Mouse (Mus musculus): Measurements from ENCODE around the gene Zfp575. TPM values are rescaled to one million over a fixed set of nuclear protein-coding genes. Genes with fewer than 3 reads are reported as not detected.
A peak's percentile ranks its signal among the peaks of the same experiment; 100 is the strongest.
"Not testable (repeated sequence)": the region's sequence is repeated elsewhere in the genome, so short reads cannot be mapped to it uniquely, and the experiment has no call there.

Gene Zfp575
- polyA plus RNA-seq, 1 experiment from 2014 or later, result 2.1 TPM

- Histone ChIP-seq H3K27me3 (replicated peaks; ENCODE audit: control insufficient read depth, insufficient read depth, low read length) (no peaks in the 10 kb centered on the region), H3K4me3 (ENCODE audit: low read depth, low read length) (peak overlapping the region; percentile 24), H3K4me2 (replicated peaks; ENCODE audit: low read depth) (peak overlapping the region; percentile 59), H3K9ac (ENCODE audit: low read depth, low read length) (peak overlapping the region; percentile 5; the same call in 1 of the 2 replicates), H3K36me3 (ENCODE audit: control insufficient read depth, insufficient read depth) (peaks cover 27% of the 10 kb centered on the region; the same call in 1 of the 2 replicates), H3K4me1 (replicated peaks; ENCODE audit: control insufficient read depth, insufficient read depth, low read length) (no peaks in the 10 kb centered on the region), H3K27ac (ENCODE audit: low read depth, low read length) (no peak overlapping the region), H3K9me3 (ENCODE audit: control insufficient read depth) (no peaks in the 10 kb centered on the region)
- peak; percentile 37 for TF ChIP-seq CTCF (IDR thresholded peaks at IDR 0.05; ENCODE audit: low read depth)
- 11% methylated on average over 33 of the region's 33 CpGs for WGBS
- ATAC-seq, result peak; percentile 84
Observed at GRCm38 (mm10) chr7:24628685-24629610, 41.5 kb upstream of the Zfp575 start.

GRCm38 (mm10) chr7:24622967-24623366 lies 35.5 kb upstream of the Zfp575 start:
- TF ChIP-seq CTCF (IDR thresholded peaks at IDR 0.05; ENCODE audit: low read depth), result peak; percentile 26
- no peaks in the 10 kb centered on the region for H3K4me1 ChIP-seq (replicated peaks; ENCODE audit: control insufficient read depth, insufficient read depth, low read length)
- H3K27me3 ChIP-seq (replicated peaks; ENCODE audit: control insufficient read depth, insufficient read depth, low read length), result no peaks in the 10 kb centered on the region
- no peak overlapping the region for H3K4me2 ChIP-seq (replicated peaks; ENCODE audit: low read depth)
- no peak overlapping the region for H3K27ac ChIP-seq (ENCODE audit: low read depth, low read length)
- no peak overlapping the region for H3K4me3 ChIP-seq (ENCODE audit: low read depth, low read length)
- peaks cover 70% of the 10 kb centered on the region for H3K36me3 ChIP-seq (ENCODE audit: control insufficient read depth, insufficient read depth)
- 83% methylated on average over 6 of the region's 6 CpGs for WGBS
- no peak for ATAC-seq
- 0 out of 2 replicates have a peak, but pooled peaks cover 4% of the 10 kb centered on the region for H3K9me3 ChIP-seq (ENCODE audit: control insufficient read depth)
- no peak overlapping the region for H3K9ac ChIP-seq (ENCODE audit: low read depth, low read length)

- no peak overlapping the region for H3K4me3 ChIP-seq (ENCODE audit: low read depth, low read length)
- WGBS, result 89% methylated on average over 3 of the region's 3 CpGs
- peak; percentile 56 for TF ChIP-seq CTCF (IDR thresholded peaks at IDR 0.05; ENCODE audit: low read depth)
- H3K27me3 ChIP-seq (replicated peaks; ENCODE audit: control insufficient read depth, insufficient read depth, low read length), result no peaks in the 10 kb centered on the region
- no peak overlapping the region for H3K9ac ChIP-seq (ENCODE audit: low read depth, low read length)
- no peaks in the 10 kb centered on the region for H3K4me1 ChIP-seq (replicated peaks; ENCODE audit: control insufficient read depth, insufficient read depth, low read length)
- H3K9me3 ChIP-seq (ENCODE audit: control insufficient read depth), result 0 out of 2 replicates have a peak, but pooled peaks cover 4% of the 10 kb centered on the region
- peaks cover 70% of the 10 kb centered on the region for H3K36me3 ChIP-seq (ENCODE audit: control insufficient read depth, insufficient read depth)
- no peak overlapping the region for H3K27ac ChIP-seq (ENCODE audit: low read depth, low read length)
- no peak overlapping the region for H3K4me2 ChIP-seq (replicated peaks; ENCODE audit: low read depth)
- no peak for ATAC-seq
Observed at GRCm38 (mm10) chr7:24621193-24621592, 33.8 kb upstream of the Zfp575 start.

- no peak overlapping the region for H3K4me2 ChIP-seq (replicated peaks; ENCODE audit: low read depth)
- H3K27ac ChIP-seq (ENCODE audit: low read depth, low read length), result no peak overlapping the region
- no peaks in the 10 kb centered on the region for H3K4me1 ChIP-seq (replicated peaks; ENCODE audit: control insufficient read depth, insufficient read depth, low read length)
- WGBS, result 76% methylated on average over 13 of the region's 13 CpGs
- H3K36me3 ChIP-seq (ENCODE audit: control insufficient read depth, insufficient read depth), result peaks cover 66% of the 10 kb centered on the region
- no peaks in the 10 kb centered on the region for H3K27me3 ChIP-seq (replicated peaks; ENCODE audit: control insufficient read depth, insufficient read depth, low read length)
- H3K4me3 ChIP-seq (ENCODE audit: low read depth, low read length), result no peak overlapping the region
- 0 out of 2 replicates have a peak, but pooled peaks cover 4% of the 10 kb centered on the region for H3K9me3 ChIP-seq (ENCODE audit: control insufficient read depth)
- 0 out of 2 replicates have a peak, but pooled peaks have one; percentile 26 for TF ChIP-seq CTCF (IDR thresholded peaks at IDR 0.05; ENCODE audit: low read depth)
- no peak for ATAC-seq
- no peak overlapping the region for H3K9ac ChIP-seq (ENCODE audit: low read depth, low read length)
Observed at GRCm38 (mm10) chr7:24619671-24620397, 32.4 kb upstream of the Zfp575 start.

- not testable (repeated sequence) for H3K4me3 ChIP-seq (ENCODE audit: low read depth, low read length); H3K27me3 ChIP-seq (replicated peaks; ENCODE audit: control insufficient read depth, insufficient read depth, low read length); H3K4me2 ChIP-seq (replicated peaks; ENCODE audit: low read depth); H3K27ac ChIP-seq (ENCODE audit: low read depth, low read length); H3K4me1 ChIP-seq (replicated peaks; ENCODE audit: control insufficient read depth, insufficient read depth, low read length); ATAC-seq; H3K9ac ChIP-seq (ENCODE audit: low read depth, low read length); H3K9me3 ChIP-seq (ENCODE audit: control insufficient read depth)
- 95% methylated on average over 8 of the region's 8 CpGs for WGBS
- H3K36me3 ChIP-seq (ENCODE audit: control insufficient read depth, insufficient read depth), result peaks cover 54% of the 10 kb centered on the region
Observed at GRCm38 (mm10) chr7:24618374-24618773, 30.9 kb upstream of the Zfp575 start.

- 0 out of 2 replicates have a peak, but pooled peaks cover under 1% of the 10 kb centered on the region for H3K4me1 ChIP-seq (replicated peaks; ENCODE audit: control insufficient read depth, insufficient read depth, low read length)
- no peak for ATAC-seq
- no peak overlapping the region for H3K27ac ChIP-seq (ENCODE audit: low read depth, low read length)
- no peak overlapping the region for H3K9ac ChIP-seq (ENCODE audit: low read depth, low read length)
- 78% methylated on average over 8 of the region's 8 CpGs for WGBS
- no peak overlapping the region for H3K4me2 ChIP-seq (replicated peaks; ENCODE audit: low read depth)
- 0 out of 2 replicates have a peak, but pooled peaks cover 4% of the 10 kb centered on the region for H3K9me3 ChIP-seq (ENCODE audit: control insufficient read depth)
- no peak overlapping the region for H3K4me3 ChIP-seq (ENCODE audit: low read depth, low read length)
- peaks cover 50% of the 10 kb centered on the region for H3K36me3 ChIP-seq (ENCODE audit: control insufficient read depth, insufficient read depth)
- H3K27me3 ChIP-seq (replicated peaks; ENCODE audit: control insufficient read depth, insufficient read depth, low read length), result no peaks in the 10 kb centered on the region
- no peak for TF ChIP-seq CTCF (IDR thresholded peaks at IDR 0.05; ENCODE audit: low read depth)
Observed at GRCm38 (mm10) chr7:24617763-24618162, 30.3 kb upstream of the Zfp575 start.

Data from intestine, postnatal 0 days (tissue).